In the genomic region with DNA sequence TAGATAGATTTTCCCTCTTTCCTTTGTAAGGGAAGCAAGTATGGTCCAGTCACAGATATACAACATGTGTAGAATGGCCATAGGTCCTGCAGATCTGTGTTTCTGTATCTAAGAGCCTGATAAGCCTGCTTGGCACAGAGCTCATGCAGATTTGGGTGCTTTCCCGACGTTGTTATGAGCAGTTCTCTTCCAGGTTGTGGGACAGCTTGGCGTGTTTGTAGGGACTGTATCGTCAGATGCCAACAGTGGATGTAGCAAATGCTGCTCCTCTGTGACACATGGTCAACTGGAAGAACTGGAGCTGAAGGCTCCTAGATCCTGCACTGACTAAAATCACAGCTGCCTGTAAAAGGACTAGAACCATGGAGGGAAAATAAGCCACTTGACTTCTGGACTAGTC, we compare ENCODE assay signal across 22 mouse cellular contexts. TPM values are rescaled to one million over a fixed set of nuclear protein-coding genes. Genes with fewer than 3 reads are reported as not detected.
DNase-seq lines count a peak whose midpoint lies in the region; ATAC-seq lines count a peak whose summit lies in the region.
"Had no signal": no experiment of that assay in that cellular context is flagged by ENCODE, and none has a peak within 500 bp of the region (broad histone marks: within the 10 kb centered on the region; RNA-seq: fewer than 3 reads in every experiment).

No protein-coding gene starts in this region.

- no peaks in the 10 kb centered on the region for H3K9me3 ChIP-seq in midbrain, embryonic 10.5 days (replicated peaks)
- H3K9me3 ChIP-seq in heart, embryonic 12.5 days (replicated peaks) = no peaks in the 10 kb centered on the region
- H3K9me3 ChIP-seq: heart, embryonic 15.5 days; hindbrain, embryonic 10.5 days; limb, embryonic 12.5 days; liver, embryonic 13.5 days had no signal

- no peaks in the 10 kb centered on the region for H3K36me3 ChIP-seq in midbrain, embryonic 10.5 days
- no peaks in the 10 kb centered on the region for H3K36me3 ChIP-seq in heart, embryonic 12.5 days
- H3K36me3 ChIP-seq: heart, embryonic 15.5 days; hindbrain, embryonic 10.5 days; limb, embryonic 12.5 days; liver, embryonic 13.5 days had no signal

- ATAC-seq in heart, embryonic 12.5 days (ENCODE audit: insufficient number of reproducible peaks, low FRiP score) = no peak

- H3K27me3 ChIP-seq in midbrain, embryonic 10.5 days (ENCODE audit: low read depth, poor library complexity, severe bottlenecking) = no peaks in the 10 kb centered on the region
- H3K27me3 ChIP-seq in heart, embryonic 12.5 days (replicated peaks) = no peaks in the 10 kb centered on the region
- H3K27me3 ChIP-seq: heart, embryonic 15.5 days; limb, embryonic 12.5 days; liver, embryonic 13.5 days had no signal

- DNase-seq in cerebellum, adult 11-12 months = peak; percentile 74
- DNase-seq in cerebellum, adult 8-10 months = peak; percentile 52
- DNase-seq in layer of hippocampus, adult 11-12 months (ENCODE audit: low spot score) = peak; percentile 43
- DNase-seq in layer of hippocampus, postnatal 14 days (ENCODE audit: low spot score in 2 of 2) = peak; percentile 61 to 78
- DNase-seq in gastrocnemius, postnatal 10 days = no peak
- DNase-seq in midbrain, embryonic 10.5 days (ENCODE audit: low spot score) = no peak
- DNase-seq: adrenal gland, adult 2 months; gastrocnemius, postnatal 14 days; heart, adult 2 months; kidney, adult 18-20 months; liver, embryonic 13.5 days; lung, embryonic 14.5 days; lung, postnatal 4 days; retina, postnatal 1 day; right cerebral cortex, postnatal 4 days had no signal

- H3K4me1 ChIP-seq in midbrain, embryonic 10.5 days = no peaks in the 10 kb centered on the region
- H3K4me1 ChIP-seq in heart, embryonic 12.5 days (replicated peaks) = no peaks in the 10 kb centered on the region
- H3K4me1 ChIP-seq: heart, embryonic 15.5 days; hindbrain, embryonic 10.5 days; limb, embryonic 12.5 days; liver, embryonic 13.5 days had no signal

- no peak overlapping the region for H3K4me3 ChIP-seq in midbrain, embryonic 10.5 days
- H3K4me3 ChIP-seq in heart, embryonic 12.5 days = no peak overlapping the region
- H3K4me3 ChIP-seq: heart, adult 2 months; heart, embryonic 15.5 days; hindbrain, embryonic 10.5 days; limb, embryonic 12.5 days; liver, embryonic 13.5 days had no signal

- no peak overlapping the region for H3K4me2 ChIP-seq in heart, embryonic 12.5 days
- H3K4me2 ChIP-seq: heart, embryonic 15.5 days; limb, embryonic 12.5 days; liver, embryonic 13.5 days; lung, embryonic 14.5 days had no signal

- WGBS in midbrain, embryonic 10.5 days = 86% methylated on average over 4 of the region's 4 CpGs
- 69% methylated on average over 4 of the region's 4 CpGs for WGBS in heart, embryonic 12.5 days

- no peak overlapping the region for H3K9ac ChIP-seq in heart, embryonic 12.5 days
- H3K9ac ChIP-seq: heart, embryonic 15.5 days; limb, embryonic 12.5 days; liver, embryonic 13.5 days; lung, embryonic 14.5 days had no signal

- no peak overlapping the region for H3K27ac ChIP-seq in midbrain, embryonic 10.5 days (replicated peaks)
- no peak overlapping the region for H3K27ac ChIP-seq in heart, embryonic 12.5 days (ENCODE audit: poor library complexity, severe bottlenecking)
- H3K27ac ChIP-seq: heart, adult 2 months; heart, embryonic 15.5 days; hindbrain, embryonic 10.5 days; kidney, postnatal 0 days; limb, embryonic 12.5 days; liver, embryonic 13.5 days; stomach, postnatal 0 days had no signal

RNA-seq across cellular contexts. Expression of a gene that starts 17.4 kb away (rescaled TPM):
- total RNA-seq in layer of hippocampus, postnatal 14 days (2021) = 100 to 1,000 TPM; 141 to 162 TPM
- total RNA-seq in gastrocnemius, postnatal 10 days (2021) = under 1 TPM; 0.23 to 0.45 TPM
- polyA plus RNA-seq in midbrain, embryonic 10.5 days (2016; fragmentation: Nextera tagmentation; extraction: Ambion mirVana) = 2.6 and 4.4 TPM in 2 replicates
- polyA plus RNA-seq in heart, embryonic 12.5 days (2016; fragmentation: Nextera tagmentation; extraction: Ambion mirVana) = 0.22 and 0.64 TPM in 2 replicates
- total RNA-seq: monocyte, adult 5-6 weeks had no signal
- polyA plus RNA-seq: heart, adult 2 months had no signal

Comparison
In these comparisons a context has a peak if more than half of its experiments do, and no peak if none do; other contexts are left out.
1. DNase-seq: peak in cerebellum, adult 11-12 months (single experiment), cerebellum, adult 8-10 months (single experiment), layer of hippocampus, adult 11-12 months (single experiment) and layer of hippocampus, postnatal 14 days (2 of 2); none in gastrocnemius, postnatal 10 days (single experiment) and midbrain, embryonic 10.5 days (single experiment).
2. RNA of a gene that starts 17.4 kb away (total RNA-seq): 141 to 162 TPM in layer of hippocampus, postnatal 14 days; 0.23 to 0.45 TPM in gastrocnemius, postnatal 10 days; every median in the first group is over 10 times any median in the second.